Mouse (Mus musculus): ENCODE results near the gene Sit1. TPM values are rescaled to one million over a fixed set of nuclear protein-coding genes. Genes with fewer than 3 reads are reported as not detected.
A peak's percentile ranks its signal among the peaks of the same experiment; 100 is the strongest.

Sit1 gene
- polyA plus RNA-seq, 1 experiment from 2014 or later: not detected

DNA sequence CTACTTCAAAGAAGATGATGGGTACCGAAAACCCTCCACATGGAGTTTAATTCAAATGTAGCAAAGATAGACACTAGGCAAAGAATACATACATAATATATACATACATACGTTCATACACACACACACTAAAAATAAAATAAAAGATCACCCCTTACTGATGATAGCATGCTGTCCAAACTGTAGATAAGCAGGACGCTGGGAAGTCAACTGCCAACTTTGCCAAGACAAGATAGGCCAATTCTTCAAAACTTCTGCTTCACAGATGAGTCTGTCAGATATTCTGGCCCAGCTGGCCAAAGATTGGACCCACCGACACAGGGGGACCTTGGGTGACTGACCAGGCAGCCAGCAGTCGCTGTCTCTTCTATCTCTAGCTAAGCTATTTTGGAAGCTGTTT is 20.4 kb downstream of the Sit1 start:
- WGBS: 93% methylated on average over 5 of the region's 5 CpGs
- no peak for DNase-seq (ENCODE audit: low spot score, missing footprints)
- no peak overlapping the region for H3K4me2 ChIP-seq
- no peak overlapping the region for H3K4me3 ChIP-seq (ENCODE audit: low read depth, low read length)
- H3K27me3 ChIP-seq (ENCODE audit: control insufficient read depth, insufficient read depth, low read length): no peaks in the 10 kb centered on the region
- no peaks in the 10 kb centered on the region for H3K4me1 ChIP-seq (ENCODE audit: control insufficient read depth, insufficient read depth, low read length)
- H3K36me3 ChIP-seq (ENCODE audit: control insufficient read depth, insufficient read depth, low read length): no peaks in the 10 kb centered on the region
- no peaks in the 10 kb centered on the region for H3K9me3 ChIP-seq (ENCODE audit: control insufficient read depth, low read length)
- no peak for ATAC-seq (ENCODE audit: low FRiP score)
- H3K9ac ChIP-seq (ENCODE audit: low read length): no peak overlapping the region
- no peak overlapping the region for H3K27ac ChIP-seq (ENCODE audit: low read depth, low read length)

GRCm38 (mm10) chr4:43457124-43457523 is 26.4 kb downstream of the Sit1 start:
- Histone ChIP-seq H3K4me2 (no peak overlapping the region), H3K4me3 (ENCODE audit: low read depth, low read length) (no peak overlapping the region), H3K27me3 (ENCODE audit: control insufficient read depth, insufficient read depth, low read length) (peaks cover 15% of the 10 kb centered on the region), H3K36me3 (ENCODE audit: control insufficient read depth, insufficient read depth, low read length) (no peaks in the 10 kb centered on the region), H3K4me1 (ENCODE audit: control insufficient read depth, insufficient read depth, low read length) (peaks cover 4% of the 10 kb centered on the region; the same call in 1 of the 2 replicates), H3K9ac (ENCODE audit: low read length) (no peak overlapping the region), H3K9me3 (ENCODE audit: control insufficient read depth, low read length) (no peaks in the 10 kb centered on the region), H3K27ac (ENCODE audit: low read depth, low read length) (no peak overlapping the region)
- DNase-seq (ENCODE audit: low spot score, missing footprints): no peak
- no peak for ATAC-seq (ENCODE audit: low FRiP score)
- WGBS: 25% methylated on average over 8 of the region's 8 CpGs

- Histone ChIP-seq H3K36me3 (ENCODE audit: control insufficient read depth, insufficient read depth, low read length) (no peaks in the 10 kb centered on the region), H3K27ac (ENCODE audit: low read depth, low read length) (no peak overlapping the region), H3K4me3 (ENCODE audit: low read depth, low read length) (no peak overlapping the region), H3K9ac (ENCODE audit: low read length) (no peak overlapping the region), H3K4me2 (no peak overlapping the region), H3K27me3 (ENCODE audit: control insufficient read depth, insufficient read depth, low read length) (peaks cover 15% of the 10 kb centered on the region), H3K4me1 (ENCODE audit: control insufficient read depth, insufficient read depth, low read length) (peaks cover 4% of the 10 kb centered on the region; the same call in 1 of the 2 replicates), H3K9me3 (ENCODE audit: control insufficient read depth, low read length) (no peaks in the 10 kb centered on the region)
- DNase-seq (ENCODE audit: low spot score, missing footprints) (no peak), ATAC-seq (ENCODE audit: low FRiP score) (no peak)
- 28% methylated on average over 4 of the region's 4 CpGs for WGBS
Observed at GRCm38 (mm10) chr4:43456470-43456869, 27.1 kb downstream of the Sit1 start.

DNA sequence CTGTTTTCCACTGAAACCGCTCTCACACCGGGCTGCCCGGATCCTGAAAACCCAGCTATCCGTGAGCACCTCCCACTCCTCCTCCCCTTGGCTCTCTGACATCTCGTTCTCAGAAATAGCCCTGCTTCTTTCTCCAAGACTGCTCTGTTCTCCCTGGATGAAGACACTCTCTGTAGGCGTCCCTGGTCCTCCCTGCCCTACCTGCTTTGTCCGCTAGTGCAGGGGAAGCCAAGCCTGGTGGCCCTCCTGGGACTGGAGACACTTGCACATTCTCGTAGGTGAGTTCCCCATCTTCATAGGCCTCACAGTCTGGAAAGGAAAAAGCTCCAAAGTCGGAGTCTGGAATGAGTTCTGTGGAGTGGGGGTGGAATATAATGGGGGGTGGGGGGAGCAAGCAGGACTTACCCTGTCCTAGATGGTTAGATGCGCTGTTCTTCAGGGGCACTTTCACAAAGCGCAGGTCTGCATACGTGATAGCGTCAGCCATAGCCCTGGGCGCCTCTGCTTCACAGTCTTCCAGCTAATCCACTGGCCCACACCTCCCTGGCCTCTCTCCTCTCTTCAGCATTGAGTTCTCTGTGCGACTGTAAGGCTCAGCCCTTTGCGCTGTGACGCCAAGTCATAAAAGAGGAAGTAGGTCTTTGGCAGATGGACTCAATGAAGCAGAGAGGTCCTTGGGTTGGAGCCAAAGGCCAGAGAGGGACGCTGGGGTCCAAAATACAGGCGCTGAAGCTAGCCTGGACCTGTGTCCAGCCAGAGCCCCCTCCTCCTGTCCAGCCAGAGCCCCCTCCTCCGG is 29.3 kb downstream of the Sit1 start, which contains the start of gene Cd72:
Gene Cd72 (minus strand): TSS at position 588 of the 796 bp plus-strand sequence.
- Histone ChIP-seq H3K27me3 (ENCODE audit: control insufficient read depth, insufficient read depth, low read length) (peaks cover 15% of the 10 kb centered on the region), H3K4me3 (ENCODE audit: low read depth, low read length) (peak within 1 kb of the TSS; percentile 22; the same call in 1 of the 2 replicates), H3K4me2 (peak within 1 kb of the TSS; percentile 41), H3K9me3 (ENCODE audit: control insufficient read depth, low read length) (no peaks in the 10 kb centered on the region), H3K36me3 (ENCODE audit: control insufficient read depth, insufficient read depth, low read length) (no peaks in the 10 kb centered on the region), H3K27ac (ENCODE audit: low read depth, low read length) (no peak within 1 kb of the TSS), H3K9ac (ENCODE audit: low read length) (peak within 1 kb of the TSS; percentile 3), H3K4me1 (ENCODE audit: control insufficient read depth, insufficient read depth, low read length) (peaks cover 4% of the 10 kb centered on the region; the same call in 1 of the 2 replicates)
- 29% methylated on average over 20 of the region's 20 CpGs for WGBS
- DNase-seq (ENCODE audit: low spot score, missing footprints) (peak; percentile 88), ATAC-seq (ENCODE audit: low FRiP score) (peak; percentile 27; the same call in 1 of the 2 replicates)

DNA sequence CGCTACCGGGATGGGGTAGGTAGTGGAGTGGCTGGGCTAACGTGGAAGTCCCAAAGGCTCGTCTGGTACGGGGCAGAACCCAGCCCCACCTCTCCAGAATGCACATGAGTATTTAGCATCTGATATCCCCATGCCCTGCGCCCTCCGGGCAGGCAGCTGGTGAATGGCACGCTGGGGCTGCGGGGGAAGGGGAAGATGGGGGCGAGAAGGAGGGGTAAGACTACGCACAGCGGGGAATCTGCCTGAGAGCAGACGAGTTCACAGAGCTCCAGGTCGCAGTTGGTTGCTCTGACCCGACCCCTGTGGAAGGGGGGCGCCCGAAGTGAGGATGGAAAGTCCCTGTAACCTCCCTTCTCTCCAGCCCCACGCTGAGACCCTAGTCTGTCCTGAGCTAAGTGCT is 30.1 kb downstream of the Sit1 start:
- Histone ChIP-seq H3K4me2 (peak overlapping the region; percentile 41), H3K27ac (ENCODE audit: low read depth, low read length) (no peak overlapping the region), H3K27me3 (ENCODE audit: control insufficient read depth, insufficient read depth, low read length) (peaks cover 15% of the 10 kb centered on the region), H3K4me3 (ENCODE audit: low read depth, low read length) (peak overlapping the region; percentile 22; the same call in 1 of the 2 replicates), H3K36me3 (ENCODE audit: control insufficient read depth, insufficient read depth, low read length) (no peaks in the 10 kb centered on the region), H3K9me3 (ENCODE audit: control insufficient read depth, low read length) (no peaks in the 10 kb centered on the region), H3K9ac (ENCODE audit: low read length) (peak overlapping the region; percentile 3), H3K4me1 (ENCODE audit: control insufficient read depth, insufficient read depth, low read length) (peaks cover 4% of the 10 kb centered on the region; the same call in 1 of the 2 replicates)
- ATAC-seq (ENCODE audit: low FRiP score) (peak; percentile 27; the same call in 1 of the 2 replicates), DNase-seq (ENCODE audit: low spot score, missing footprints) (peak; percentile 88)
- WGBS: under 1% methylated on average over 17 of the region's 18 CpGs

DNA sequence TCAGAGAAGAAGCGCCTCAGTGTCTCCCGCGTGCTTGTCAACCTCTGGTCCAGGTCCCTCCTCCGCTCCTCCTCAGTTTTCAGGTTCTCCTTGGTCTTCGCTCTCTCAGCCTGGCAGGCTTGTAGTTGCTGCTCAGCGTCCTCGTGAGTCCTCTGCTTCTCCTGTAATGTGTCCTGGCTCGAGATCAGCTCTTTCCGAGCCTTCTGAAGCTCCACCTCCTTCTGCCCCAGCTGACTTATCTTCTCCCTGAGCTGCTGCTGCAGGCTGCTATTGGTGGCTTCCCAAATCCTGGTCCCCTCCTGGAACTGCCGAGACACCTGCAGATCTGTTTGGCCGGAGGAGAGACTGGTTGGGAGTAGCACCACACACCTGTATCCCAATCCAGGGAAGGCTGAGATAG is 31.2 kb downstream of the Sit1 start:
- Histone ChIP-seq H3K9ac (ENCODE audit: low read length) (no peak overlapping the region), H3K36me3 (ENCODE audit: control insufficient read depth, insufficient read depth, low read length) (no peaks in the 10 kb centered on the region; the same call in 1 of the 2 replicates), H3K4me2 (no peak overlapping the region), H3K4me3 (ENCODE audit: low read depth, low read length) (no peak overlapping the region), H3K4me1 (ENCODE audit: control insufficient read depth, insufficient read depth, low read length) (peaks cover 4% of the 10 kb centered on the region; the same call in 1 of the 2 replicates), H3K27me3 (ENCODE audit: control insufficient read depth, insufficient read depth, low read length) (peaks cover 15% of the 10 kb centered on the region), H3K27ac (ENCODE audit: low read depth, low read length) (no peak overlapping the region), H3K9me3 (ENCODE audit: control insufficient read depth, low read length) (no peaks in the 10 kb centered on the region)
- no peak for ATAC-seq (ENCODE audit: low FRiP score)
- no peak for DNase-seq (ENCODE audit: low spot score, missing footprints)
- WGBS: 53% methylated on average over 11 of the region's 11 CpGs

DNA sequence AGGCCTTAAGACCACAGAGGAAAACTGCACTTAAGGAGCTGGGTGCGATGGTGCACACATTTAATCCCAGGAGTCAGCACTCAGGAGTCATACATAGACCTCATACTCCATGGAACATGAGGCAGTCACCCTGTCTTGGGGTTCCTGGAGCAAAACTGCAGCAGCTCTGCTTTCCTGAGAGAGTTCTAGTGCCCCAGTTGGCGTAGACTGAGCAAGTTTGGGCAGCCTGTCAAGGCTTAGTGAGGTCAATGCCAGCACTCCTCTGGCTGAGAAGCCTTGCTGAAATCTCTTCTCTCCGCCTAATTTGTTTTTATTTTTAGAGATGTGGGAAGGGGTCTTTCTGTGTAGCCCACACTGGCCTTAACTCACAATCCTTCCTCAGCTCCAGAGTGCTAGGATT is 35.0 kb downstream of the Sit1 start:
- no peak overlapping the region for H3K27ac ChIP-seq (ENCODE audit: low read depth, low read length)
- DNase-seq (ENCODE audit: low spot score, missing footprints) (no peak), ATAC-seq (ENCODE audit: low FRiP score) (no peak)
- peaks cover 8% of the 10 kb centered on the region for H3K4me1 ChIP-seq (ENCODE audit: control insufficient read depth, insufficient read depth, low read length)
- WGBS: 82% methylated on average over 3 of the region's 3 CpGs
- peaks cover 7% of the 10 kb centered on the region for H3K27me3 ChIP-seq (ENCODE audit: control insufficient read depth, insufficient read depth, low read length)
- H3K9ac ChIP-seq (ENCODE audit: low read length): no peak overlapping the region
- H3K36me3 ChIP-seq (ENCODE audit: control insufficient read depth, insufficient read depth, low read length): peaks cover 9% of the 10 kb centered on the region
- H3K4me2 ChIP-seq: no peak overlapping the region
- no peak overlapping the region for H3K4me3 ChIP-seq (ENCODE audit: low read depth, low read length)
- no peaks in the 10 kb centered on the region for H3K9me3 ChIP-seq (ENCODE audit: control insufficient read depth, low read length)

GRCm38 (mm10) chr4:43447251-43447650 is 36.3 kb downstream of the Sit1 start:
- Histone ChIP-seq H3K4me2 (no peak overlapping the region), H3K4me3 (ENCODE audit: low read depth, low read length) (no peak overlapping the region), H3K4me1 (ENCODE audit: control insufficient read depth, insufficient read depth, low read length) (peaks cover 8% of the 10 kb centered on the region), H3K9ac (ENCODE audit: low read length) (no peak overlapping the region), H3K27ac (ENCODE audit: low read depth, low read length) (no peak overlapping the region), H3K9me3 (ENCODE audit: control insufficient read depth, low read length) (no peaks in the 10 kb centered on the region), H3K27me3 (ENCODE audit: control insufficient read depth, insufficient read depth, low read length) (no peaks in the 10 kb centered on the region; the same call in 1 of the 2 replicates), H3K36me3 (ENCODE audit: control insufficient read depth, insufficient read depth, low read length) (peaks cover 9% of the 10 kb centered on the region)
- ATAC-seq (ENCODE audit: low FRiP score) (no peak), DNase-seq (ENCODE audit: low spot score, missing footprints) (no peak)
- 94% methylated on average over 13 of the region's 13 CpGs for WGBS

GRCm38 (mm10) chr4:43443511-43443910 is 40.0 kb downstream of the Sit1 start:
- Histone ChIP-seq H3K4me3 (ENCODE audit: low read depth, low read length) (peak overlapping the region; percentile 97), H3K27me3 (ENCODE audit: control insufficient read depth, insufficient read depth, low read length) (no peaks in the 10 kb centered on the region), H3K27ac (ENCODE audit: low read depth, low read length) (peak overlapping the region; percentile 75; the same call in 1 of the 2 replicates), H3K9me3 (ENCODE audit: control insufficient read depth, low read length) (no peaks in the 10 kb centered on the region), H3K4me1 (ENCODE audit: control insufficient read depth, insufficient read depth, low read length) (peaks cover 8% of the 10 kb centered on the region), H3K36me3 (ENCODE audit: control insufficient read depth, insufficient read depth, low read length) (peaks cover 9% of the 10 kb centered on the region), H3K4me2 (peak overlapping the region; percentile 91), H3K9ac (ENCODE audit: low read length) (peak overlapping the region; percentile 93)
- DNase-seq (ENCODE audit: low spot score, missing footprints) (peak; percentile 95), ATAC-seq (ENCODE audit: low FRiP score) (no peak)
- 1% methylated on average over 26 of the region's 28 CpGs for WGBS
